Comparison of ENCODE assay signal across 9 mouse cellular contexts in the genomic region with DNA sequence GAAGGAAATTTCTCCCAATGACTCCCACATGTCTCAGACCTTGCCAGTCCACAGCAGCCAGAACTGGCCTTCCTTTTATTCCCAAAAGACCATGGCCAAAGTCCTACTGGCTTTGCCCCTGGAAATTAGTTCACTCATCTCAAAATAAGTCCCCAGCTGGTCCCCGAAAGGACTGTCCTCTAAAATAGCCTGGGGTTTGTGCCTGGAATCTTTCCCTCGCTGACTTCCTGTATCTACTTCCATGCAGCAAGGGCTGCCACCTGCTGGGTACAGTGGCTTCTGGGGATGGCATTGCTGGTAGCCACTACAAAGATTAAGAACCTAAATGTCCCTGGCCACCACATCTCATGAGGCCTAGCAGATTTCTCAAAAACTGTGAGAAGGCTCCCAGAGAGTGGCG.
DNase-seq lines count a peak whose midpoint lies in the region; ATAC-seq and TF ChIP-seq lines count a peak whose summit lies in the region.
"Had no signal": no experiment of that assay in that cellular context is flagged by ENCODE, and none has a peak within 500 bp of the region (broad histone marks: within the 10 kb centered on the region; RNA-seq: fewer than 3 reads in every experiment).

No protein-coding gene starts in this region.

- no peak for ATAC-seq in forebrain, postnatal 0 days
- ATAC-seq in forebrain, embryonic 16.5 days, result no peak
- ATAC-seq in midbrain, embryonic 15.5 days (replicated peaks), result no peak
- no peak; the same call in 1 of the 2 replicates for ATAC-seq in heart, postnatal 0 days (ENCODE audit: insufficient read depth, low read depth)
- ATAC-seq in megakaryocyte, adult 5-6 weeks (ENCODE audit: poor library complexity, severe bottlenecking), result no peak

- 73% methylated on average over 3 of the region's 3 CpGs for WGBS in forebrain, postnatal 0 days
- WGBS in forebrain, embryonic 16.5 days, result 85% methylated on average over 3 of the region's 3 CpGs
- WGBS in midbrain, embryonic 10.5 days, result 86% methylated on average over 3 of the region's 3 CpGs
- WGBS in midbrain, embryonic 15.5 days, result 81% methylated on average over 3 of the region's 3 CpGs
- WGBS in heart, postnatal 0 days, result 36% methylated on average over 3 of the region's 3 CpGs

- no peak overlapping the region for H3K9ac ChIP-seq in forebrain, postnatal 0 days
- no peak overlapping the region for H3K9ac ChIP-seq in forebrain, embryonic 16.5 days (replicated peaks; ENCODE audit: low read depth, low read length)
- H3K9ac ChIP-seq in midbrain, embryonic 15.5 days, result no peak overlapping the region
- no peak overlapping the region for H3K9ac ChIP-seq in heart, postnatal 0 days (replicated peaks; ENCODE audit: low read depth, low read length)

- no peak overlapping the region for H3K4me2 ChIP-seq in forebrain, postnatal 0 days (ENCODE audit: low read depth)
- H3K4me2 ChIP-seq in forebrain, embryonic 16.5 days (ENCODE audit: low read length), result no peak overlapping the region
- no peak overlapping the region for H3K4me2 ChIP-seq in midbrain, embryonic 15.5 days
- H3K4me2 ChIP-seq in heart, postnatal 0 days (ENCODE audit: low read depth, low read length), result no peak overlapping the region

- H3K4me1 ChIP-seq in forebrain, postnatal 0 days (ENCODE audit: insufficient read depth), result no peaks in the 10 kb centered on the region
- 0 out of 2 replicates have a peak, but pooled peaks cover 2% of the 10 kb centered on the region for H3K4me1 ChIP-seq in forebrain, embryonic 16.5 days (replicated peaks; ENCODE audit: control insufficient read depth, insufficient read depth, low read length)
- peaks cover 20% of the 10 kb centered on the region for H3K4me1 ChIP-seq in midbrain, embryonic 10.5 days
- H3K4me1 ChIP-seq in midbrain, embryonic 15.5 days, result peaks cover 4% of the 10 kb centered on the region; the same call in 1 of the 2 replicates
- no peaks in the 10 kb centered on the region for H3K4me1 ChIP-seq in heart, postnatal 0 days (ENCODE audit: control insufficient read depth, insufficient read depth)

- TF ChIP-seq CTCF in forebrain, postnatal 0 days (IDR thresholded peaks at IDR 0.05; ENCODE audit: low read depth), result peak; percentile 46
- peak; percentile 77 for TF ChIP-seq CTCF in heart, postnatal 0 days (IDR thresholded peaks at IDR 0.05; ENCODE audit: low read depth)

- H3K36me3 ChIP-seq in forebrain, postnatal 0 days (ENCODE audit: insufficient read depth), result no peaks in the 10 kb centered on the region
- no peaks in the 10 kb centered on the region for H3K36me3 ChIP-seq in forebrain, embryonic 16.5 days (ENCODE audit: control insufficient read depth, insufficient read depth)
- no peaks in the 10 kb centered on the region for H3K36me3 ChIP-seq in midbrain, embryonic 10.5 days
- no peaks in the 10 kb centered on the region for H3K36me3 ChIP-seq in midbrain, embryonic 15.5 days (replicated peaks)
- no peaks in the 10 kb centered on the region for H3K36me3 ChIP-seq in heart, postnatal 0 days (replicated peaks; ENCODE audit: control insufficient read depth, insufficient read depth, low read length)

- no peak for TF ChIP-seq EP300 in heart, postnatal 0 days (IDR thresholded peaks at IDR 0.05; ENCODE audit: low read depth)

- no peak overlapping the region for H3K27ac ChIP-seq in forebrain, postnatal 0 days (ENCODE audit: low read depth, low read length)
- no peak overlapping the region for H3K27ac ChIP-seq in forebrain, embryonic 16.5 days (ENCODE audit: low read length)
- 0 out of 2 replicates have a peak overlapping the region, but pooled peaks have one; percentile 1 for H3K27ac ChIP-seq in midbrain, embryonic 10.5 days (replicated peaks)
- no peak overlapping the region for H3K27ac ChIP-seq in midbrain, embryonic 15.5 days
- no peak overlapping the region for H3K27ac ChIP-seq in heart, postnatal 0 days (ENCODE audit: low read depth)

- no peaks in the 10 kb centered on the region for H3K27me3 ChIP-seq in forebrain, postnatal 0 days (ENCODE audit: insufficient read depth, low read length)
- no peaks in the 10 kb centered on the region for H3K27me3 ChIP-seq in forebrain, embryonic 16.5 days (replicated peaks; ENCODE audit: control insufficient read depth, insufficient read depth, low read length)
- H3K27me3 ChIP-seq in midbrain, embryonic 10.5 days (ENCODE audit: low read depth, poor library complexity, severe bottlenecking), result no peaks in the 10 kb centered on the region
- H3K27me3 ChIP-seq in midbrain, embryonic 15.5 days (replicated peaks), result no peaks in the 10 kb centered on the region
- no peaks in the 10 kb centered on the region for H3K27me3 ChIP-seq in heart, postnatal 0 days (ENCODE audit: control insufficient read depth, insufficient read depth, low read length)

- no peak for DNase-seq in forebrain, postnatal 0 days
- DNase-seq in midbrain, embryonic 10.5 days (ENCODE audit: low spot score), result no peak
- DNase-seq in heart, postnatal 0 days (ENCODE audit: low spot score), result peak; percentile 56
- DNase-seq in lung, postnatal 36 days, result peak; percentile 7
- no peak for DNase-seq in thymus, postnatal 10 days (ENCODE audit: low spot score in 2 of 2)
- DNase-seq: adrenal gland, postnatal 25 days had no signal

- H3K9me3 ChIP-seq in forebrain, postnatal 0 days (ENCODE audit: low read length), result no peaks in the 10 kb centered on the region
- H3K9me3 ChIP-seq in forebrain, embryonic 16.5 days (ENCODE audit: control insufficient read depth, low read length), result no peaks in the 10 kb centered on the region
- H3K9me3 ChIP-seq in midbrain, embryonic 10.5 days (replicated peaks), result no peaks in the 10 kb centered on the region
- H3K9me3 ChIP-seq in midbrain, embryonic 15.5 days, result no peaks in the 10 kb centered on the region
- H3K9me3 ChIP-seq in heart, postnatal 0 days (replicated peaks; ENCODE audit: control insufficient read depth, low read length), result no peaks in the 10 kb centered on the region

- no peak overlapping the region for H3K4me3 ChIP-seq in forebrain, postnatal 0 days (ENCODE audit: low read depth, low read length)
- no peak overlapping the region for H3K4me3 ChIP-seq in forebrain, embryonic 16.5 days (replicated peaks; ENCODE audit: low read length)
- no peak overlapping the region for H3K4me3 ChIP-seq in midbrain, embryonic 10.5 days
- no peak overlapping the region for H3K4me3 ChIP-seq in midbrain, embryonic 15.5 days
- H3K4me3 ChIP-seq in heart, postnatal 0 days (ENCODE audit: low read depth, low read length), result no peak overlapping the region

Comparison
In these comparisons a context has a peak if more than half of its experiments do, and no peak if none do; other contexts are left out.
1. DNase-seq: peak in heart, postnatal 0 days (single experiment) and lung, postnatal 36 days (single experiment); none in forebrain, postnatal 0 days (single experiment), midbrain, embryonic 10.5 days (single experiment) and thymus, postnatal 10 days (0 of 2).